Mouse (Mus musculus): ENCODE results near the gene Vmn2r67.
"Not testable (repeated sequence)": the region's sequence is repeated elsewhere in the genome, so short reads cannot be mapped to it uniquely, and the experiment has no call there.

The Vmn2r67 gene

GRCm38 (mm10) chr7:85155898-85156297 is at the start of gene Vmn2r67:
TSS of gene Vmn2r67 (minus strand) at chr7:85155998.
- DNase-seq (ENCODE audit: low read depth) = no peak

- DNase-seq (ENCODE audit: low read depth) = not testable (repeated sequence)
These were observed 51.3 kb downstream of the Vmn2r67 start for GRCm38 (mm10) chr7:85104531-85104930.
